Mouse (Mus musculus): Measurements from ENCODE around the gene Iars2. TPM values are rescaled to one million over a fixed set of nuclear protein-coding genes. Genes with fewer than 3 reads are reported as not detected.

Gene Iars2
- total and polyA plus RNA-seq, 3 experiments: 35.2 to 80.0 (median 71.5) TPM

DNA sequence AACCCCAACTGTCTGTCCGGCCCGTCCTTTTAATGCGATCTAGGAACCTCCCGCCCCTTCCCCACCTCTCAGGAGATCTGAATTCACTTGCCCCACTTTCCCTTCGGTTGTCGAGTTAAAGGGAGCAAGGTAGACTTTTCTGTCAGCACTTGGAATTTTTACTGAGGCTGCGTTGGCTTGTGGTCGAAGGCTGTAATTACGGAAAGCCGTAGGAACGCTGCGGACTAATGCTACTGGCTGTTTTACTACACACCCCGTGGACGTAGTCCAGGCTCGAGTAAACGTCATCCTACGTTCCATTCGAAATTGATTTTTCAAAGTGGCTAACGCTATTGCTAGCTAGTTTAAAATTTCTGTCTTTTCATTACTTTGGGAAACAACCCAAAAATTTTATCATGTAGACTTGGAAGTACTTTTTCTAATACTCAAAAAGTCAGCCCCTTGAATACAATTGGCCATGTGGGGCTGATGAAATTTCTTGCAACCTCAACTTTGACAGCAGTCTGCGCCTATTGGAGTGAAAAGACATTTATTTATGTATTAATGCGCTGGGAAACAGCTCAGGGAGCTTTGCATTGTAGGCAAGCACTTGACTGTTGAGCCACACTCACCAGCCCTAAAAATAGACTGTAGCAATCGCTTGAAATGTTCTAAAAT lies 34.5 kb upstream of the Iars2 start:
- Histone ChIP-seq H3K4me1 (ENCODE audit: control insufficient read depth, insufficient read depth, low read length) (peaks cover 5% of the 10 kb centered on the region; the same call in 1 of the 2 replicates), H3K36me3 (ENCODE audit: control insufficient read depth, insufficient read depth, low read length) (peaks cover 9% of the 10 kb centered on the region)

DNA sequence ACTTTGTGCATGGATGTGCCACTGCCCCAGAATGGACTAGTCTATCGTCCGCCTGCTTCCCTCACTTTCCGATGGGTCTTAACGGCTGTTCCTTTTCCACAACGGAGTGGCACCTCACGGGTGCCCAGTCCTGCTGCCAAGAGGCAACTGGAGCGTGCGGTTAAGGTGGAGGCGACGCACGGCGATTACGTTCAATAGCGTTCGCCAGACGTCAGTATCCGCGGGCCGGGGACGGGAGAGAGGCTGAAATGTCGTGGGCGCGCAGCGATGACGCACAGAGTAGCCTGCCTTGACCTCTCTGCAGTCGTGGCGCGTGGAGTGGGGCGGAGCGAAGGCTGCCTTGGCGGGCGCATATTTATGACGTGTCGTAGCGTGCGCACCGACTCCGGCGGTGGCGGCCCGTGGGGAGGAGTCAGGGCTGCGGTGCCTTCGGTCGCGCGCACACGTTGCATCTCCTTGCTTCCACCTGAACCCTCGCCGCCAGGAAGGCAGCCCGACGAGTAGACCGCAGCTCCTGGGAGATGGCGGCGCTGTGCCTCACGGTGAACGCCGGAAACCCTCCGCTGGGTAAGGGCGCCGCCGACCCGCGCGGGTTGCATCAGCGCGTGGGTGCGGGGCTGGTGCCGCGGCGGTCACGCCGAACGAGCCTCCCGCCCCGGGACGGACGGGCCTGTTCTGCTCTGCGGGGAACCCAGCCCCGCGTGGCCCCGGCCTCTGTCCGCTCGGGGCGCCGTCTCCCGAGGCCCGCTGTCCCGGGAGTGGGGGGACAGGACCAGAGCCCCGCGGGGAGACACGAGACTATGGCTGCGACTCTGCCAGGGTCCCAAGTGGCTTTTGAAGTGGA lies 33.7 kb upstream of the Iars2 start, which contains the start of gene Eprs:
TSS of gene Eprs (plus strand) at position 368 of the 844 bp plus-strand sequence.
- WGBS: under 1% methylated on average over 92 of the region's 92 CpGs
- peaks cover 9% of the 10 kb centered on the region for H3K36me3 ChIP-seq (ENCODE audit: control insufficient read depth, insufficient read depth, low read length)
- peak; percentile 99 for DNase-seq
- peak within 1 kb of the TSS; percentile 86 for H3K27ac ChIP-seq
- TF ChIP-seq EP300 (IDR thresholded peaks at IDR 0.05; ENCODE audit: insufficient read depth, low read depth, low read length): peak; percentile 78
- TF ChIP-seq POLR2A (IDR thresholded peaks at IDR 0.05; ENCODE audit: insufficient read depth, low read depth, low read length): peak; percentile 87
- TF ChIP-seq CTCF (IDR thresholded peaks at IDR 0.05): no peak; the same call in 1 of the 2 replicates
- no peaks in the 10 kb centered on the region for H3K79me2 ChIP-seq (replicated peaks; ENCODE audit: control insufficient read depth, insufficient read depth, low read length)
- H3K4me1 ChIP-seq (ENCODE audit: control insufficient read depth, insufficient read depth, low read length): peaks cover 5% of the 10 kb centered on the region; the same call in 1 of the 2 replicates
- intact Hi-C loops (cut with DNase I): loop anchor here (2.0 kb wide), 1 partner anchor 30 kb away; the partner anchor contains the start of gene Bpnt1
- peak within 1 kb of the TSS; percentile 93 for H3K4me3 ChIP-seq
- H3K9ac ChIP-seq (ENCODE audit: low read depth, low read length): peak within 1 kb of the TSS; percentile 89
- H3K27me3 ChIP-seq (ENCODE audit: control insufficient read depth, insufficient read depth, low read length): no peaks in the 10 kb centered on the region

More for the DNA sequence above, 34.5 kb upstream of the Iars2 start:
- intact Hi-C loops (cut with DNase I): loop anchor here (2.0 kb wide), 1 partner anchor 31 kb away; the partner anchor contains the start of gene Bpnt1
- 1% methylated on average over 22 of the region's 22 CpGs for WGBS
- no peaks in the 10 kb centered on the region for H3K79me2 ChIP-seq (replicated peaks; ENCODE audit: control insufficient read depth, insufficient read depth, low read length)
- TF ChIP-seq CTCF (IDR thresholded peaks at IDR 0.05) (no peak; the same call in 1 of the 2 replicates), EP300 (IDR thresholded peaks at IDR 0.05; ENCODE audit: insufficient read depth, low read depth, low read length) (no peak), POLR2A (IDR thresholded peaks at IDR 0.05; ENCODE audit: insufficient read depth, low read depth, low read length) (no peak)
- DNase-seq: peak; percentile 37 to 45
- peak overlapping the region; percentile 93 for H3K4me3 ChIP-seq
- peak overlapping the region; percentile 86 for H3K27ac ChIP-seq
- peak overlapping the region; percentile 89 for H3K9ac ChIP-seq (ENCODE audit: low read depth, low read length)
- no peaks in the 10 kb centered on the region for H3K27me3 ChIP-seq (ENCODE audit: control insufficient read depth, insufficient read depth, low read length)

DNA sequence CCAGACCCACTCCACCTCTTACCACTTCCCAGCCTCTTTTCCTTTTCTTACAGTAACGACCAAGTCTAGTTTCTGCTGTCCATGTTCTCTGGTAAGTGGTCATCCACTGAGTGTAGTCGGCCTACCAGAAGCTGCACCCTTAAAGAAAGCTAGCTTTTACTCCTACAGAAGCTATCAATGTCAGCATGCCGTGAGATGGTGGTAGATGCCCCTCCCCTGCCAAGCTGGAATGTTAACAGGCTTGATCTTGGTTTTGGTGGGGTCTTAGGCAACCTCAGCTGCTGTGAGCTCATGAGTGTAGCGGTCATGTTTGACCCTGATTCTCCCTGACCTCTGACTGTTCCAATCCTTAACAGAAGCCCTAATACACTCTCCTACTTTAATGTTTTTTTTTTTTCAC lies 29.0 kb upstream of the Iars2 start:
- no peaks in the 10 kb centered on the region for H3K27me3 ChIP-seq (ENCODE audit: control insufficient read depth, insufficient read depth, low read length)
- WGBS: 83% methylated on average over 4 of the region's 4 CpGs
- no peak overlapping the region for H3K4me3 ChIP-seq
- H3K4me1 ChIP-seq (ENCODE audit: control insufficient read depth, insufficient read depth, low read length): no peaks in the 10 kb centered on the region
- no peak overlapping the region for H3K9ac ChIP-seq (ENCODE audit: low read depth, low read length)
- TF ChIP-seq POLR2A (IDR thresholded peaks at IDR 0.05; ENCODE audit: insufficient read depth, low read depth, low read length): no peak
- no peak for TF ChIP-seq CTCF (IDR thresholded peaks at IDR 0.05)
- no peak for TF ChIP-seq EP300 (IDR thresholded peaks at IDR 0.05; ENCODE audit: insufficient read depth, low read depth, low read length)
- intact Hi-C loops (cut with DNase I): no loop called here
- no peak for DNase-seq
- H3K79me2 ChIP-seq (replicated peaks; ENCODE audit: control insufficient read depth, insufficient read depth, low read length): no peaks in the 10 kb centered on the region
- H3K27ac ChIP-seq: no peak overlapping the region
- H3K36me3 ChIP-seq (ENCODE audit: control insufficient read depth, insufficient read depth, low read length): no peaks in the 10 kb centered on the region

DNA sequence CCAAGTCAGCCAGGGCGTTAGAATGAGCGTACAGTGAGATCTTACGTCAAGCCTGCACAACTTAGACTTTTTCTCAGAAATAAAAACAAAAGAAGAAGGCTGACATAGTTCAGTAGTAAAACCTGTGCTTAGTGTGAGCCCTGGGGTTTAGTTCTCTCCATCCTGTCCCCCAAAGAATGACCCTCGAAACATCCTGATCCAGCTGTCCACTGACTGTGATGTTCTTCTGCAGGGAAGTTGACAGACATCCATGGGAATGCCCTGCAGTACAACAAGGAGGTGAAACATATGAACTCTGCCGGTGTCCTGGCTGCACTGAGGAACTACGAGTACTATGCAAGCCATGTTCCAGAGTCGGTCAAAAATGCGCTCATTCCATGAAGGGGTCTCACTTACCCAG lies 27.1 kb upstream of the Iars2 start:
- Histone ChIP-seq H3K4me1 (ENCODE audit: control insufficient read depth, insufficient read depth, low read length) (no peaks in the 10 kb centered on the region), H3K27ac (no peak overlapping the region), H3K9ac (ENCODE audit: low read depth, low read length) (no peak overlapping the region), H3K79me2 (replicated peaks; ENCODE audit: control insufficient read depth, insufficient read depth, low read length) (no peaks in the 10 kb centered on the region), H3K27me3 (ENCODE audit: control insufficient read depth, insufficient read depth, low read length) (no peaks in the 10 kb centered on the region), H3K36me3 (ENCODE audit: control insufficient read depth, insufficient read depth, low read length) (no peaks in the 10 kb centered on the region), H3K4me3 (no peak overlapping the region)
- WGBS: 96% methylated on average over 8 of the region's 8 CpGs
- intact Hi-C loops (cut with DNase I): no loop called here
- TF ChIP-seq CTCF (IDR thresholded peaks at IDR 0.05) (no peak), EP300 (IDR thresholded peaks at IDR 0.05; ENCODE audit: insufficient read depth, low read depth, low read length) (no peak), POLR2A (IDR thresholded peaks at IDR 0.05; ENCODE audit: insufficient read depth, low read depth, low read length) (no peak)
- no peak for DNase-seq

DNA sequence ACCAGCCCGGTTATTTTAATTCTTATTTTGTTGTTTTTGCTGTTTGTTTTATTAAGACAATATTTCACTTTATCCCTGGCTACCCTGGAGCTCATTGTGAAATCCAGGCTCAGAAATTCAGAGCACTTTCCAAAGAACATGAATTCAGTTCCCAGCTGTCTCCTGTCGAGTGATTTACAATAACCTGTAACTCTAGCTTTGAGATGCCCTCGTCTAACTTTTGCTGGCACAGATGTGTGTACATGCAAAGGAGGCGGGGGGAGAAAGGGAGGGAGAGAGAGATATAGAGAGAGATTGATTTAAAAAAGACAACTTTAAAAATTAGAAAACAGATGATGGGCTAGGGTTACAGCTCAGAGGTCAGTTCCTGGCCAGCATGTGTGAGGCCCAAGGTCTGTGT lies 25.5 kb upstream of the Iars2 start:
- WGBS: 85% methylated on average over 4 of the region's 4 CpGs
- no peaks in the 10 kb centered on the region for H3K4me1 ChIP-seq (ENCODE audit: control insufficient read depth, insufficient read depth, low read length)
- TF ChIP-seq EP300 (IDR thresholded peaks at IDR 0.05; ENCODE audit: insufficient read depth, low read depth, low read length): no peak
- TF ChIP-seq POLR2A (IDR thresholded peaks at IDR 0.05; ENCODE audit: insufficient read depth, low read depth, low read length): no peak
- no peak for TF ChIP-seq CTCF (IDR thresholded peaks at IDR 0.05)
- no peaks in the 10 kb centered on the region for H3K79me2 ChIP-seq (replicated peaks; ENCODE audit: control insufficient read depth, insufficient read depth, low read length)
- intact Hi-C loops (cut with DNase I): no loop called here
- no peak overlapping the region for H3K27ac ChIP-seq
- no peaks in the 10 kb centered on the region for H3K36me3 ChIP-seq (ENCODE audit: control insufficient read depth, insufficient read depth, low read length)
- no peak for DNase-seq
- H3K9ac ChIP-seq (ENCODE audit: low read depth, low read length): no peak overlapping the region
- no peaks in the 10 kb centered on the region for H3K27me3 ChIP-seq (ENCODE audit: control insufficient read depth, insufficient read depth, low read length)
- no peak overlapping the region for H3K4me3 ChIP-seq
